Mouse (Mus musculus) inflammation-experienced regulatory T-cells, adult 6 months (primary cell): ENCODE measurements at regions not wholly inside any gene's neighbourhood (a gene's known extent, or its start where the extent isn't known, plus 50 kb on each side); places are given as distances from the start of the nearest gene placed in this dataset.
A peak's percentile ranks its signal among the peaks of the same experiment; 100 is the strongest.

ENCODE experiments used
- ATAC-seq: one replicate; pipeline ENCODE4 v1.8.0; 2017

DNA sequence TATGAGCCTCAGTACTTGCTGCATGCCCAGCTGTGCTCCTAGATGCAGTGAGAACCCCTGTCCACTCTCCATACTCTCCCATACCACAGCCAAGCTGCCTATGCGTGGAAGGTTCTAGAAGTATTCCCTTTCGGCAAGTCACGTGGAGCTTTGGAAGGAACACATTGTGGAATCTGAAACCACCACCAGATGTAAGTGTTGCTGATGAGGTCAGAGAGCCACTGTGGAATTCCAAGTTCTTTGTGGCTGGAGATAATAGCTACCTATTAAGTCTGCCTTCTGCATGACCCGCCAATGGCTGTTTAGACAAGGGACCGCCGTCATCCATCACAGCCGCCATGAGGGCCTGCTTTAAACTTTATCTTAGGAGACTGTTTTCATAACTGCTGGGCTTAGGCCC lies 84.7 kb upstream of the Errfi1 start:
- no peak for ATAC-seq

DNA sequence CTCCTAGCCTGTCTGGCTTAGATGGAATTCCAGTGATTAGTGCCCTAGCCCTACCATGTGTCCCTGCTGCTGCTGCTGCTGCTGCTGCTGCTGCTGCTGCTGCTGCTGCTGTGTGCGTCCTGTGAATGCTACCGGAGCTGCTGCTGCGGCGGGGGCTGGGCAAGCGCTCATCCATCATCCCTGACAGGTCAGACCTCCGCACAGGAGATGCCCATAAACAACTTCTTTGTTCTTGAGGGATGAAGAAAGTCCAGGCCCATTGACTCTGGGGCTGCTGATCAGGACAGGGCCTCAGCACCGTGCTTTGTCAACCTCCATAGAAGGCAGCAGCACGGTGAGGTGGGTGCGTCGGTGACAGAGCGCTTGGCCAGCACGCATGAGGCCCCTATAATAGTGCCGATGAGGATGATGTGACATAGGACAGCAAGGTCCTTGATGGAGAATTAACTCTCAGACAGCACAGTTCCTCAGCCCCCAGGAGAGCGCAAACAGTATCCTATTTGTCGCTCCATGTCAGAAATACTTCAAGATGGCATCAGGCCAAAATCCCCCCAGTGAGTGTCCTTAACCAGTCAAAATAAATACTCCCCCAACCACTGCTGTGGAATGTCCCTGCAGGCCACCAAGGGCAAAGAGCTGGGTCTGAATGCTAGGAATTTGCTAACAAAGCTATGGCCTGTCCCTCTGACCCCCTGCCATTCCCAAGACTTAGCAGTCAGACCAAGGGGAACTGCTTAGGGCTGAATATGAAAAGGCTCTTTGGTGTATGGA lies 95.1 kb upstream of the Errfi1 start:
- ATAC-seq = no peak

DNA sequence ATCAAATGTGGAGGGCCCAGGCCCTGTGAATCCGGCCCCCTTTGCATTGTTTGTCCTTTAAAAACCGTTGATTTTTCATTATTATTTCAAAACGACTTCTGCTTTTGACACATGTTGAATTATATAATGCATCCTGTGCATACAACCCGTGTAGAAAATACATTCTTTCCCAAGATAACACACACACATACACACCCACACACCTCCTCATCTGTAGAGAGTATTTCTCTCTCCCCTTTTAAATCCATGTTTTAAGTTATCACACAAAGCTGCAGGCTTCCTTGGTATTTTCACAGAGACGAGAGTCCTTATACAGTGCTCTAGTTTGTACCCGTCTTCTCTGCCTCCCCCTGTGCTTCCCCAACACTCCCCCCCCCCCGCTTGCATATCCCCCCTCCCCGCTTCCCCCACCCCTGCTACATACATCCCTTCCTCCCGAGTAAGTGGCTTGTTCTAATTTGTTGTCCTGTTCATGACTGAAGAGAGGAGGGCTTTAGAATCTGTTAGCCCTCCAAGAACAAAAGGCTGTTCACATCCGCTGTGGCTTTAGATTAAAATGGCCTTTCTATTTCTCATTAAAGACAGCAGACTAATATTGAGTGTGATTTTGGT lies 95.8 kb upstream of the Errfi1 start:
- ATAC-seq = no peak

DNA sequence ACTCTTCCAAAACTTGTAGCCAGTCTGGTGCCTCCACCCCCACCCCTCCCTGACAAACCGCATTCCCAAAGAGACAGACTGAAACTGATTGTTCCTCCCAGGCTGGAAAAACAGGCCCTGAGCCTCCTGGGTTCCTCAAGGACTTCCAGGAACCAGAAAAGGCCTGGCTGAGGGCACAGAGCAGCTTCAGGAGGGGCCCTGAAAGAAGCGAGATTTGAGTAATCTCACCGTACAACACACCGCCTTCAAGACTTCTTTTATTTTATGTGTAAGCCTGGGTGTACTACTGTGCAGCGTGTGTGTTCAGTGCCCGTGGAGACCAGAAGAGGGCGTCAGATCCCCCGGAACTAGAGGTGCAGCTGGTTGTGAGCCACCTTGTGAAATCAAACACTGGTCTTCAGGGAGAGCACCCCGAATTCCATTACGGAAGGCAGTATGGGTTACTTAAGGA lies 96.4 kb upstream of the Errfi1 start:
- ATAC-seq = no peak

DNA sequence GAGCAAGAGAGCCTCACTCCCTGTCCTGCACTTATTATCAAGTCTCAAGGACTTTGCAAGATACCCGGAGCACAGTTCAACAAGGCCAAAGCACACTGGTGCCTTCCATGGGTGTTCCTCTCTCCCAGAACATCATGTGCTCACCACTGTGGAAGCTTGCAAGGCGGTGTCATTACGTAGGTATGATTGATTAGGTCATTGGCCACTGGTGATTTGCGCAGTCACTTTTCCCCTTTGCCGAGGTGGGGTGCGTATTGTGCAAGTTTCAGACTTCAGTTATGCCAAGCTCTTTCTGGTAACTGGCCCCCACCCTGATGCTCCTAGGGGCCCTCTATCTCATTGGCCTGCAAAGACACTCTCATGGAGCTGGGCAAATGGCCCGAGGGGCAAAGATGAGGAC lies 98.3 kb upstream of the Errfi1 start:
- ATAC-seq = no peak

DNA sequence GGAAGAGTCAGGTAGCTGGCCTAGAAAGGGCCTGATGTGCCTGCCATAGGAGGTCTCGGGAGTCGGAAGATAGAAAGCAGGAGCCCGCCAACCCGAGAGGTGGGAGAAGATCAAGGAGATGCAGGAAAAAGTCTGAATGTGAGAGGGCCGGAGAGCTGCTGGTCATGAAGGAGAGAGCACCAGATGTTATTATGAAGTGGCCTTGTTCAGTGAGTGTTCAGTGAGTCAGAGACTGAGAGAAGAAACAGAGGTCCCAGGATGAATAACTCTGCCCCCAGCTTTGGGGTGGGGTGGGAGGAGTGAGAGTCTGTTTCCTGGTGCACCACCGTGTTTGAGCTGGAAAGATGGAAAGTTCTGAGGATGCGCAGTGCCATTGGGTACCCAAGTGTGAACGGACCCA lies 100.2 kb upstream of the Slc45a1 start:
- no peak for ATAC-seq

DNA sequence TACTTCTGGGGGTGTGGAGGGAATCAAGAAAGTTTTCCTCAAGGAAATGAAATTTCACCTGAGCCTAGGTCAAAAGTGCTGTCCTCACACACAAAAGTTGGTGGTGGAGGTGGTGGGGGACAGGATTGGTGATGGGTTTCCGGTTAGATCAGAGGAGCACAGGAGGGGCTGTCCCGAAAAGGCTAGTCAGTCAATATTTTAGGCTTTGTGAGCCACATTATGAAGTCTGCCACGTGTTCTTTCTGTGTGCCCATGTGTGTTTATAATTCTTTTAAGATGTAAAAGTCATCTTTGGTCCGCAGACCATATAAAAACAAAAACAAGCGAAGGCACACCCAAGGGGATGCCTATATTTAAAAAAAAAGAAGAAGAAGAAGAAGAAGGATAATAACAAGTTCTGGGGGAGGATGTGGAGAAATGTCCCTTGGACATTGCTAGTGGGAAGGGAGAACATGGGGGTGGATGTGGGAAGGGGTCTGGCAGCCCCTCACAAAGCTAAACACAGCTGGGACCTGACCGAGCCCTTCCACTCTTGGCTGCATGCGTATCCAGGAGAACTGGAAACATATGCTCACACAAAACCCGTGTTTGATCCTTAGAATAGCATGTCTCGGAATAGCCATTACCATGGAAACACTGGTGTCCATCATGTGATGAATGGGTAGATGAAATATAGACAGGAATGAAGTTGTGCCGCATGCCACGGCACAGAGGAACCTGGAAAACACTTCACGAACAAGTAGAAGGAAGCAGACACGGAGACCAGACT lies 98.7 kb upstream of the Slc45a1 start:
- ATAC-seq = no peak

DNA sequence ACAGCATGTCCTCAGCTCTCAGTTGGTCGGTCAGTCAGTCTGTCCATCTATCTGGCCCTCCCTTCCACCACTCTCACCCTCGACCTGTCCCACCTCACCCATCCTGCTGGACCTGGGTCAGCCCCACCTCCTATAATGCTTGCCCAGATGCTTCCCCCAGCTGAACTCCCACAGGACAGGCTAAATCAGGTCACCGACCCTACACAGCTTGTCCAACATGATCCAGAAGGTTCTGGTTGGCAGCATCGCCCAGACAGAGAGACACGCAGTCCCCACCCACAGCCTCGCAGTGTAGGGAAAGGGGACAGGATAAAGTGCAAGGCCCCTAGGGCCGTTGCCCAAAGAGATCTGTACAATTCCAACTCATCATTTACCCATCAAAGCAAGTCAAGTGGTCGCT lies 97.1 kb upstream of the Slc45a1 start:
- no peak for ATAC-seq

DNA sequence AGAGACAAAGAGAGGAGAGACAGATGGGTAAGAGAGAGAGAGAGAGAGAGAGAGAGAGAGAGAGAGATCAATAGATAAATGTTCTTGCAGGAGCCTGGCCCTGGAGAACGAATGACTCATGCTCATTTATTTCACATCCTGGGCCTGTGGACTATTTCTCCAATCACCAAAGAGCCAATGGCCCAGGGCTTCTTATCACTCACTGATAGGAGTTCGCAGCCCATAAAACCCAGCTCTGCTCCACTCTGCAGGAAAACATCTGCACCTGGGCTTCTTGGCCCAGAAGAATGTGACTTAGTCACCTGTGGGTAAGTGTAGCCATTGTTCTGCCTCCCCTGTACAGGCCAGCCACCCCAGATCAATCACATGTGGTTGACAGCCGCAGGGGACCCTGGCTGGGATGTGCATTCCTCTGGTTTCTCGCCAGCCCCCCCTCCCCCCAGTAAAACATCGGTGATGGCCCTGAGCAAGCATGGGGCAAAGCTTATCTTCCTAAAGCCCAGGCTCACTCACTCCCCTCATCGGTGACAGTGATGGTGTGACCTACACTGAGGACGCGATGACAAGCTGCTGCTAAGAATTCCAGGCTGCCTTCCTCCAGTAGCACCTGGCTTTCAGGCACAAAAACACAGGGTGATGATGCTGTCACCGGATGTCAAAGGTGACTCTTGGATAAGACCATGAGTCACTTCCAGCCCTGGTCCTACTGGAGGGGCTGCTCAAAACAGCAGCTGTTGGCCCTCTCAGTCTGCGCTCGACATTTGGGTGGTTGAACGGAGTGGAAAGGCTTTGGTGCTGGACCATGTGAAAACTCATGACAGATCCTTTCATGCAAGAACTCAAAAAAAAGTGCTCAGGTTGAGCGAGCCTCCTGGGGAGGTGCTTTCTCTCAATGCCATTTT lies 96.4 kb upstream of the Slc45a1 start:
- ATAC-seq = no peak

DNA sequence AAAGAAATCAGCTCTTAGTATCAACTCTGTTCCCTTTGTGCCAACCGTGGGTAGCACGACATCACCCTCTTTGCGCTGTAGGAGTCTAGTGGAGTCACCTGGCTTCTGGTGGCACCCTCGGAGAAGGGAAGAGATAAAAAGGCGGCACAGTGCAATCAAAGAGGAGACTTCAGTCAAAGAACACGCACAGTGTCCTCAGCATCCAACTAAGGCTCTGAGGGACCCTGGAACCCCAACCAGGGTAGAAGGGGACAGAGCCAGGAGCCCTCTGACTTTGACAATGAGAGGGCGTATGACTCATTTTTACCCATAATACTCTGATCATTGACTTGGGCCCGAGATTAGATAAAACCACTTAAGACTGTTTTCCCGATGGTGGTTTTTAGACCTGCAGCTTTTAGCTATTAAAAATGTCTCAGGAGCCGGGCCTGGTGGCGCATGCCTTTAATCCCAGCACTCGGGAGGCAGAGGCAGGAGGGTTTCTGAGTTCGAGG lies 94.5 kb upstream of the Slc45a1 start:
- no peak for ATAC-seq

DNA sequence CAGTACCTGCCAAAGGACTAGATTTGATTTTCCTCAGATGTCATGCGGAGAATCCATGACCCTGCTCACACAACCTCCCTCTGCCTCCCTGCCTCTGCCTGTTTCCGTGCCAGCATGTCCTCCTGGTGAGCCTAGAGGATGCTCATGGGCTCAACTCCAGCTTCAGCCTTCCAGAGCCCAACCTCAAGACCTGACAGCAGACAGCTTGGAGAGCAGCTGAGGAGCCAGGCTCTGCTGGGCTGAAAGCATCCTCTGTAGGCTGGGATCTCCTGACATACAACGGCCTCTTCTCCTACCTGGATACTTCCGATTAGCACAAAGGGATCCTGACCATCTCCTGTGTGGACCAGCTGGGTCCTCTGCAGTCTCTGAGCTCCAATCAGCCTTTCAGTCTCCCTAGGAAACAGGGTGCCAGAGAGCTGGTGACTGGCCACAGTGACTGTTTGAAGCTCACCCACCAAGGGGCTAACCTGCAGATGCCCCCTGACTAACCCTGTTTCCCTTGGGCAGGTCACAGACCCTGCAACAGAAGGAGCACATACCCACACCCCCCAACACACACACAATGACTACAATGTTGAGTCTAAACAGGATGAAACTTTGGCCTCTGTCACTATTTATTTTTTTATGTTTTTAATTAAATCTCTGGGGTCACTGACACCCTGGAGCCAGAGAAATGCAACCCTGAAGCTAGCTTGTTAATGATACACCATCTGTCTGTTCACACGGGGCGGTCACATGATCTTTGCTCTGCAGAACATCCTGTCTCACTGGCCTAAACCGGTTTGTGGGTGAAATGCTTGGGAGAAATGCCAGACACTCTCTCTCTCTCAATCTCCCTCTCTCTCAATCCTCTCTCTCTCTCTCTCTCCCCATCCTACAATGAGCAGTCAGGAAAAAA lies 93.8 kb upstream of the Slc45a1 start:
- ATAC-seq = peak; percentile 92

DNA sequence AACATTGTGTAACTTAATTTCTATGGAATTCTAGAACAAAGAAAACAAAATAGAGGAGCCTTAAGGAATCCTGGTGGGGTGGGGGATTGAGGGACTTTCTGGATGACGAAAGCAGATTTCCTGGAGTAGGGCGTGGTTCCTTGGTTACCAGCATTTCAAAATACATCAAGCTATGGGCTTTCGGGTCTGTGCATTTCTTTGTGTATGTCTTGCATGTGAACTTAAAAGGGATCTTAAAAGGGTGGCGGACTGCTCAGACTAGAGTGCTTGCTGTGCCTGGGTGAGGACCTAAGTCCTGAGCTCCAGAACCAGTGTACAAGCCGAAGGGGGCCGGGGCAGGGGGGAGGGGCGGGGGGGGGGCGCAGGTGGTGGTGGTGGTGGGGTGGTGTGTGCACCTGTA lies 91.5 kb upstream of the Slc45a1 start:
- ATAC-seq = no peak

DNA sequence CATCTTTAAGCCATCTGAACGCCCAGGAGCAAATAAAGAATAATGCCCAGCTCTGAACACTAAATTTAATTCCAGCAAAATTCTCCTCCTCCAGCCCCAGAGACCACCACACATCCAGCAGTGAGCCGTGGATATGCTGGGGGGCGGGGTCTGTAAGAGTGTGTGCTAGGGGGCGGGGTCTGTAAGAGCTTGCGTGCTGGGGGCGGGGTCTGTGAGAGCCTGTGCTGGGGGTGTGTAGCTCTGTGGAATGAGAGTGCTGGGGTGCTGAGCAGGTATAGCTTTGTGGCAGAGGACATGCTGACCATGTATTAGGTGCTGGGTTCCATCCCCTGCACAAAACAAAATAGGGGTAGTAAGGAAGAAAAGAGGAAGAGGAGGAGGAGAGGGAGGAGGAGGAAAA lies 91.1 kb upstream of the Slc45a1 start:
- ATAC-seq = no peak

DNA sequence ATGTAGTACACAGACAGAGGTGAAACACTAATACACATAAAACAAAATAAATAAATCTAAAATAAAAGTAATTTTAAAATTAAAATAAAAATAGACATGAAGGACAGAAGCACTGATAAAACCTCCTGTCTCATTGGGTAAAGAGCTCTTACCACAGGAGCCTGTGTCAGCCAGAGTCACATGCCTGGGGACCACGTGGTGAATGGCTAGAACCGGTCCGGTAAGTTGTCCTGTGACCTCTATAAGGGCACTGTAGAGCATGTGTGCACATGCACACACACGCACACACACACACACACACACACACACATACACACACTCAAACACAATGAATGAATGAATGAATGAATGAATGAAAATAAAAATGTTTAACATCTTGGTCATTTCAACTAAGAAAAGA lies 89.8 kb upstream of the Slc45a1 start:
- no peak for ATAC-seq

DNA sequence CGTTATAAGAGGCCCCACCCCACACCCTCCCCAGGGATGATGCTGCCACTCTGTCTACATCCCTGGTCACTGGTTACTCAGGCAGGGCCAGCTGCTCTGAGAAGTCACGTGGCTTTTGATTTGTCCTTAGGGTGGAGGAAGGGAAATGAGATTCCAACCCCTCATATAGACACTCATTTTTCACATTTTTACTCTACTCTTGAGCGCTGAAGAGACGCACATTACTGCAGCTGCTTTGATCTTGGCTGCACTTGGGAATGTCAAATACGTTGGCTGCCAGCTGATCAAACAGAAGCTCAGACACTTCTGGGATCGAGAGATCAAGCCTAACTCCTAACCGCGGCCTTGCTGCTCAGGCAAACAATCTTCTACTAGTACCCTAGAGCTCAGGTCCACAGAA lies 88.2 kb upstream of the Slc45a1 start:
- ATAC-seq = no peak

DNA sequence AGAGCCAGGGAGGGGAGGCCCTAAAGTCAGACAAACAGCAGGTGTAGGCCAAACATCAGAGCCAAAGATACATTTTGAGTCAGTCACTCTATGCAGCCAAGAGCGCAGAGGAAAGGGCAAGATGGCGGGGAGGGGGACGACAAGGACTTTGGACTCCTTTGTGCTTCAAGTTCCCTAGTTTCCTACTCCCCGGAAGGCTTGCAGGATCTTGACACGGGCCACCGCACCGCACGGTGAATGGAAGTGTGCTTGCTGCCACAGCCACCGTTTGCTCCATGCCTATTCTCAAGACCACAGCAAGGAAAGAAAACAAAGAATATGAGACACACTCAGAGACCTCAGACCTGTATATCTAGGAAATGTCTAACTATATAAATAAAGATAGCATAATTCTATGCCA lies 86.8 kb upstream of the Slc45a1 start:
- no peak for ATAC-seq

DNA sequence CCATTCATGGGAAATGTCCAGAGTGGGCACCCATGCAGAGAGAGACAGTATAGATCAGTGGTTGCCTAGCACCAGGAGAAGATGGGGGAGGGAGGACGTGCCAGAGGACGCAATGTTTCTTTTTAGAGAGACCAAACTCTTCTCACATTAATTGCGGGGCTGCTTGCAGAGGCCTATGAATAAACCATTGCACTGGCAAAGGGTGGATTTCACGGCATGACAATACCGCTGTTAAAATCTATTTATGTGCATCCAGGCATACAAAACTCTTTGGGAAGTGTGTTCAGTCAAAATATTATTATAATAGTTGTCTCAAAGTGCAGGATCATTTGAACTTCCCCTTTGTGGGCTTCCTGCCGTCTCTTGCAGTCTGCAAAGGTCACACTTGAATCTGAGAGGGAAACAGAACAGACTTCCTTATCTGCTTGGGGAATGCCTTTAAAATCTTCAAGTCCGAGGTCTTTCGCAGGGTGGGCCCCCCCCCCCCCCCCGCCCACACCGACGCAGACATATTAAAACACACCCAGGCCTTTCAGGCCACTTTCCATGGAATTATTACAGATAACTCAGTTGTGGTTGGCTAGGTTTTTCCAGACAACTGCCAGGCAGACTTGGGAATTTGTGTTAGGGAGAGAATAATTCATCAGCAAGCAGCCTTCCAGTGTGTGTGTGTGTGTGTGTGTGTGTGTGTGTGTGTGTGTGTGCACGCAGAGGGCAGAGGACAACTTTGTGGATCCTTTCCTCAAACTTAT lies 78.3 kb upstream of the Slc45a1 start:
- ATAC-seq = no peak

DNA sequence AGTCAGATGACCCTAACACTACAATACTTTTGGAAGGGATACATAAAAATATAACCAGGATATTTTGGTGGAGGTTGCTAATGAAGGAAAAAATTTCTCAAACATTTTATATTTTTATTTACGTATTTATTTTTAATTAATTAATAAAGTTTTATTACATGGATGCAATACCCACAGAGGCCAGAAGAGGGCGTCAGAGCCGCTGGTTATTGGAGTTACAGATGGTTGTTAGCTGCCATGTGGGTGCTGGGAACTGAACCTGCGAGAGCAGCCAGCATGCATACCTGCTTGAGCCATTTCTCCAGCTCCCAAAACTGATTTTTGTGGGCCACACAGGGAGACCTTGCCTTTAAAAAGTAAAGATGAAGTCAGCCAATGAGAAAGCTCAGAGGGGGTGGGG lies 74.6 kb upstream of the Slc45a1 start:
- no peak for ATAC-seq

DNA sequence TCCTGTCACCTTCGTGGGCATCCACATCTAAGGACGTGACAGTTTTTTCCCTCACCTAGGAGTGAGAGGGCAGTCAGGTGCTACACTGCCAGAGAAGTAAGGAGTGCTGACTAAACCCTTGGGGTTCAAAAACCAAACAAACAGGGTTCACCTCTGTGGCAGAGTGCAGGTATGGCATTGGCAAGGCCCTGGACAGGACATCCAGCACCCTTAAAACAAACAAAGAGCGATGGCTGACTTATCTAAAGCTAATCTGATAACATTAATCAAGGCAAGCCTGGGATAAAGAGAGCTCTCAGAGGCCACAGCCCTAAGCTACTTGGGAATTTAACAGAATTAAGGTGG lies 74.1 kb upstream of the Slc45a1 start:
- ATAC-seq = no peak

DNA sequence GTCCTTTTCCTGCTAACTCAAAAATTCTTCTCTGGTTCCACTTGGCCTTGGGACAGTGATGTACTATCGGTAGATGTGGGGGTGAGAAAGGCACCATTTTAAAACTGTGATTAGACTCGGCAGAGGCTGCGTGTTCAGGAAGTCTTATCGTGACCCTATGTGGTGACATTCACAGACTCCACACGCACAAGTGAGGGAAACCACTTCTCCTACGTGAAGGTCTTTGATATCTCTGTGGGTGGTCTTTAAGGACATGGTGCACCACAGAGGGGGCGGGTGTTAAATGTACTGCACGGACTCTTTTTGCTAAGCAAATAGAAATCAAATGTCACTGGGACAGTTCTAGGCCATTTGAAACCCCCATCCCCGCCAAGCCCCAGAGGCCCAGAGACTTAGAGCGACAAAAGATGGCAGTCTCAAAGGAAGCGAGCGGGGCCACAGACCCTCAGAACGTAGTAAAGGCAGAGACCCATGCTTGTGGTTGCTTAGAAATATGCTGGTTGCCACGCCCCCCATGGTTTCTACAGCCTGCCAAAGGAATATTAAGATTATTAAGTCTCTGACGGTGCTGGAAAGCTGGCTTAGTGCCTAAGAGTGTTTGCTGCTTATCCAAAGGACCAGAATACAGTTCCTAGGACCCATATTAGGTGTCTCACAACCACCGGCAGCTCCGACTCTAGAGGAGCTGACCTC lies 73.6 kb upstream of the Slc45a1 start:
- ATAC-seq = no peak
